Mouse (Mus musculus): ENCODE measurements around the gene Cap2.
A peak's percentile ranks its signal among the peaks of the same experiment; 100 is the strongest.

Cap2 gene

DNA sequence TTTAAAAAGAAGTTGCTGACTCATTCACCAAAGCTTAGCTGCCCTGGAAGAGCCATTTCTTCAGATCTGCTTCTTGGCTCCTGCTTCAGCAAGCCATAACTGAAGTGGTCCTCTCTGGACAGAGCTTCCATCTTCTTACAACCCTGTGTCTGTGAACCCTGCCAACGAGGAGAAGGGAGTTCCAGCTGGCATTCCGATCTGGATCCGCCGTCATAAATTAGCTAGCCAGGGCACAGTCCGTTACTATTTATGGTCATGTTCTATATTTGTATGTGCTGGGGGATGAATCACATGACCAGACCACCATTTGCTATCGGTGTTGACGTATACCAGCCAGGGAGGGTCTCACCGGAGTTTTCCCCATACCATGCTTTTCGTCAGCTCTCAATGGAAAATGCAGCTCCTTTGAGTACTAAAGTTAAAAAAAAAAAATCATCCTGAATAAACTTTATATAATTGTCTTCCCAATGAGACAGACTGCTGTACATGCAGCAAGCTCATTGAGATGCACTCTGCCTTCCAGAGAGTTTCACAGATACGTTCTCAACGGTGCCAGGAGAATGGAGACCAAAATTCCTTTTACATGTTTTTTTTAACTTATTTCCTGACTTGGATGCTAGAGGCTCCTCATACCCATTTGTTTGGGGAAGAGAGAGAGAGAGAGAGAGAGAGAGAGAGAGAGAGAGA, 70.5 kb downstream of the Cap2 start:
- DNase-seq: peak; percentile 61

DNA sequence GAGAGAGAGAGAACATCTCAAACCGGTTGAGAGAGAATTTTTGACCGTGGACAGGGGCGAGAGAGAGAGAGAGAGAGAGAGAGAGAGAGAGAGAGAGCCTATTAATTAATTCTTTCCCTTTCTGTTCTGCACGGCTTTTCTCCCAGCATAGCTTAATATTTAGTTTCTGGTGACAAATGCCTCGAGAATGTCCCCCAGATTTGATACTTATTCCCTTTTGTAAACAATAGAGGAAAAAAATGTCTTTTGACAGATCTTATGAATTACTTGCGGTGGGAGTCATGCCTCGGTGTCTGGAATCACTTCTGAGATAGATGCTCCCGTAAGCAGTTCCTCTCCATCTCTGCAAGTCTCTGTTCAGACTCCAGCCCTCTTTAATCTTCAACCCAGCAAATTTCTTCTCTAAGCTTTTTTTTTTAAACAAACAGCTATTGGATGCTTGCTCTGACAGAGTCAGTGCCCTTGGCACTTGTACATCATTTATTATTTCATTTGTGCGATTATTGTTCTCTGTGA, 71.1 kb downstream of the Cap2 start:
- no peak for DNase-seq

DNA sequence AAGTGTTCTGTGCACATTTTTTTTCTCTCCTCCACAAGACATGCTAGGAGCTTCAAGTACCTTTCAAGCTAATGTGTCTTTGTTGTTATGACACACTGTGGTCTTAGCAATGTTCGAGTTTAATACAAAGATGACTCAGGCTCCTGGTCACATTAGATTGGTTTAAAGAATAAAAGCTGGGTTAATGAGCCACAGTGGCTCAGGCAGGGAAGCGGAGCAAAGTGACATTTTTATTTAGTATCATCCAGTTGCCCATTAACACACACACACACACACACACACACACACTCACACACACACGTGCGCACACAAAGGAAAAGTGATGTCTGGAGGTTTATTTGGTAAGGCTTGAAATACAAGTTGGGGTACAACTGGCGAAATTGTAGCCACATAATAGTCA, 72.6 kb downstream of the Cap2 start:
- no peak for DNase-seq

DNA sequence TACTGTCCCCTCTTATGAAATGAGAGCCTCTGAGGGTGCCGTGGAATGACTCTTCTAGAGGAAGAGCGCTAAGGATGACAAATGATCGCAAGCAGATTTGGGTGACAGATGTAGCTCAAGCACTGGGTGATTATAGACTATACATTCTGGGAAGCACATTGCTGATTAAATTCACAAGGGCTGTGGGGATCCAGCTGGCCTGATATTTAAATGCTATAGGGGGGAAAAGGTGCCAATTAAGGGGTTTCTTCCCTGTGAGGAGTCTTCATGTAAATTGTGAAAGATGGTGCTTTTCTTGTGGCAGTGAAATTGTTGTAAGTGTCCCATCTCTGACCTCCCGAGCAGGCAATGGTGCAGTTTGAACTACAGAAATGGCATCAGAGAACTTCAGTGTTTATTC, 73.1 kb downstream of the Cap2 start:
- no peak for DNase-seq

DNA sequence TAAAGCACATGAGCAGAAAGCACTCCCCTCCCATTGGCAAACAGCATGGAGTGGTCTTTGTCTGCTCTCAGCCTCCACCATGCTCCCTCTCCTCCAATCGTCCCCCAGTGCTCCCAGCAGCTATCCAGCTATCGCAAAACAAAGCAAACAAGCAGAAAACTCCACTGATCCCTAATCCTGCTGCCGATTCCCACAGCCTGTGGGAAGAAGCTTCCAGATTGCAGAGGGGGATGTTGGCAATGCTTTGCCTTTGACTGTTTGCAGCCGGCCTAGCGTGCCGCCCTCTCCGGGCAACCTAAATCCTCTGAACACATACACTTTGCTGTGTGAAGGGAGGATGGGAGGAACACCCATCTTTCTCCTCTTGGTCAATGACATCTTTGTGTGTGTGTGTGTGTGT, 83.2 kb downstream of the Cap2 start:
- no peak for DNase-seq

DNA sequence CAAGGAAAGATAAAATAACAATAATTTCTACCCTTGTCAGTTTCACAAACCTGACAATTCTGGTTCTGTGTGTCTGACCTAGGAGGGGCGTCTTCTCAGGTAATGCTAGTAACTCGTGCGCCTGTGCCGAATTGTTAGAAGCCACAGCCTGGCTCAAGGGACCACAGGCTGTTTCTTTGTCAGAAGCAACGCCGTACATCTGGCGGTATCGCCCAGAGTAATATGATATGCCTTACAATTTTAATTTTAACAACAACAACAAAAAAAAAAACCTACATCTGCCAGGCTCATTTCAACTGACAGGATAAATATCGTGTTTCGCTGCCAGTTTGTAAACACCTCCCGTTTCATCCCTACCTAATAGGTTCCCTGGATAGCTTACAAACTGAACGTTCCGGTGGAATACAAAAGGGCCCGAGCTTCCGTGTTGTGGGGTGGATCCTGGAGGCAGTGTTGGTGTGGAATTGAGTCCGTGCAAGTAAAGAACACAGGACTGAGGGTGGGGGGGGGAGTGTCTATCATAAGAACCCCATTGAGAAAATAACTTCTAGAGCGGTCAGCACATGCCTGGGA, 86.2 kb downstream of the Cap2 start:
- DNase-seq: no peak

DNA sequence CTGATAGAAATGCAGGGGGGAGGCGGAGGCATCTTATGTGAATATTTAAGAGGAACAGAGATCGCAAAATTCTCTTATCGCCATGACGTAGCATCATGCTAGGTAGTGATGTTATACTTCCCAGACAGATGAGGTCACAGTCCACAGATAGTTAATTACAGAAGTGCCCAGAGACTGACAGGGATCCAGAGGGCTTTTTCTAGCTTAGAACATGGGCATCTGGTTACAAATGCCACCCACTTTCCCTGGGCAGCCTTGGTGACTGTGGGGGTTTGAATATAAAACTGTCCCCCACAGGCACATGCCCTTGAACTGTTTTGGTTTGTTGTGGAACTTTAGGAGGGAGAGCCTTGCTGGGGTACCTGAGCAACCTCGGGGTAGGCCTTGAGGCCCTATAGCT, 87.0 kb downstream of the Cap2 start:
- DNase-seq: no peak

DNA sequence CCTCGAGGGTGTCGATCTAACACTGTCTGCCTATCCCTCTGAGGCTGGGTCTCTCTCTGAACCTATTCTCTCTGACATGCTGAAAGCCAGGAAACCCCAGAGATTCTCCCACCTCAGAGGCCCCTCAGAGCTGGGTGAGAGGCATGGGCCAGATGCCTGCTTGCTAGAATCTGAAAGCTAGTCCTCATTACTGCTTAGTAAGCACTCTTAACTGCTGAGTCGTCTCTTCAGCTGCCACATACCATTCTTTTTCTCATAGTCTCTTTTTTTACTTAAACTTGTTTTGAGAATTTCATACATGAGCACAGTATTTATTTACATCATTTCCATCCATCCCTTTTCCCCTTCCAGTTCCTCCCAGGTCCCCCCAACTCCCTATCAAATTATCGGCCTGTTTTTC, 89.2 kb downstream of the Cap2 start:
- no peak for DNase-seq

DNA sequence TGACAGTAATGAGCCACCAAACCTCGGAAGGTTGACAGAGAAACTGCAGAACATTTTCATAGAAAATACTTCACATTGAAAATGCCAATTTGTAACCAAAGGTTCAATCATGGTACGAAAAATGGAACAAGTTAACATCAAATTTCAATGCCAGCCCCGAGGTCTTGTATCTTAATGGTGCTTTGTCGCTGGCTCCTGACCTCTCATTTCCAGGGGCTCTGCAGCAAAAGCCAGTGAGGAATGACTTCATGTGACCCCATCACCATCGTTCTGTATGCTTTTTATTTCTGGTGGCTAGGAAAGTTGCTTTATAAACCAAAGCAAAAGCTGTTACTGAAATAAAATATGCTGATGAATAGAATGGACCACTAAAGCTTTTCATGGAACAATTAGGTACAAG, 99.0 kb downstream of the Cap2 start:
- DNase-seq: no peak

DNA sequence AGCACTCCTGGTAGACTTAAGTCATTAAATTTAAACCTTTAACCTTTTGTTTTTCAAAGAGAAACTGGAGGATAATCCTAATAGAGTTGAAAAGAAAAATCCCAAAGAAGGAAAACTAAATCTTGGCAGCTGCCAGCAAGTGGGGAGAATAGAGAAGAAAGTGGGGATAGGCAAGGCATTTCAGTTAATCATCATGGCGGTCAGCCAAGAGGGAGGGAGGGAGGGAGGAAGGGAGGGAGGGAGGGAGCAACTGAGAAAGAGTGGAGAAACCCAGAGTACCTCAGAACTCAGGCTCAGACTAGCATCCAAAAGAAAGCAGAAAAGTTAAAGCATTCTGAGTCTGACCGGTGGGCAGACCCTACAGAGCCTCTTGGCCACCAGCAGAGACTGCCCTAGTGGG, 99.7 kb downstream of the Cap2 start:
- no peak for DNase-seq

DNA sequence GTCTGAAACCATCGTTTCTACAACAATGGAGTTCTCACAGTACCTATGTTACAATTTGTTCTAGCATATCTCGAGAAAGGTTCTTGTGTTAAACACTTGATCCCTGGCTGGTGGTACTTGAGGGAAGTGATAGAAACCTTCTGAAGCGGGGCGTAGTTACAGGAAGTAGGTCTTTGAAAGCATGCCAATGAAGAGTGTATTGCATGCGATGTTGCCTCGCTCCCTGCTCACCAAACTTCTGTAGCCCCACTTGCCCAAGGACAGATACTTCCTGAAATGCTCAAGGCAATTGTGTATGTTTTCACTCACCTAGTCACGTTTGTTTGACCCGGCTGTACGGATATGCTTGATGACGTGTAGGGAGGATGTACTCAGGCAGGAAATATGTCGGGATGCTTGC, 101.0 kb downstream of the Cap2 start:
- peak; percentile 33 for DNase-seq

DNA sequence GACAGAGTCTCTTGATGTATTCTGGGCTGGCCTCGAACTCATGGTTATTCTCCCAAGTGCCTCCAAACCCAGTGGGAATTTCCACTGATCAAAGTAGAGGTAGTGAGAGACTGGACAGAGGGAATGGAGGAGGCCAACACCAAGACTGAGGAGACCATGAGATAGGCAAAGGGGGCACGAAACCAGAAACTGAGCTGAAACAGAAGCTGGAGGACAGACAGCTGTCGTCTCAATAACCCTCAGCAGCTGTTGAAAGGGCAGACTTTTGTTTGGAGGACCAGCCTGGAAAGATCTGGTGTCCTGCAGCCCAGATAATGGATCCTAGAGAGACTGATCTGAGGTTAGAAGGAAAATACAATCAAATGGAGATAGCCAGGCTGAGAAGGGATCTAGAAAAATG, 109.4 kb downstream of the Cap2 start:
- DNase-seq: no peak

DNA sequence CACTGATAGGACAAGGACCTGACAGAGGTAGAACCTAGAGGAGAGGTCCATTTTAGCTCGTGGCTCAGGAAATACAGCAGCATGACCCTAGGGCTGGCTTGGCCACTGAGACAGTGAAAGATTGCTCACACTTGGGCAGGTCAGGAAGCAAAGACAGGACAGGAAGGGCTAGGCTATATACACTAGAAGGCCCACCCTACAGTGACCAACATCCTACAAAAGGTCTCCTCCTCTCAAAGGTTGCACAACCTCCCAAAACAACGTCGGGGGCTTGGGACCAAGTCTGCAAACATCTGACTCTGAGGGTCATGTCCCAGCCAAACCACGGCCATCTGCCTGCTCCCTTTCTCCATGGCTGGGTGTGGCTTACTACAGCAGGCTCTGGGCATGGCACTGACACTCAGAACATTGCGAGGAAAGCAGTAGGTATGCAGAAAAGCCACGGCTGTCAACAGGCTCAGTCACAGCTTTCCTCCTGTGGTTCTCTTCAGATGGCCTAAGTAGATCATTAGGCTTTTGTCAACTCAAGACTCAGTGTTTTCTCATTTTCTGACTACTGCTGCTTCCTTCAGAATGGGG, 112.1 kb downstream of the Cap2 start:
- DNase-seq: peak; percentile 10

DNA sequence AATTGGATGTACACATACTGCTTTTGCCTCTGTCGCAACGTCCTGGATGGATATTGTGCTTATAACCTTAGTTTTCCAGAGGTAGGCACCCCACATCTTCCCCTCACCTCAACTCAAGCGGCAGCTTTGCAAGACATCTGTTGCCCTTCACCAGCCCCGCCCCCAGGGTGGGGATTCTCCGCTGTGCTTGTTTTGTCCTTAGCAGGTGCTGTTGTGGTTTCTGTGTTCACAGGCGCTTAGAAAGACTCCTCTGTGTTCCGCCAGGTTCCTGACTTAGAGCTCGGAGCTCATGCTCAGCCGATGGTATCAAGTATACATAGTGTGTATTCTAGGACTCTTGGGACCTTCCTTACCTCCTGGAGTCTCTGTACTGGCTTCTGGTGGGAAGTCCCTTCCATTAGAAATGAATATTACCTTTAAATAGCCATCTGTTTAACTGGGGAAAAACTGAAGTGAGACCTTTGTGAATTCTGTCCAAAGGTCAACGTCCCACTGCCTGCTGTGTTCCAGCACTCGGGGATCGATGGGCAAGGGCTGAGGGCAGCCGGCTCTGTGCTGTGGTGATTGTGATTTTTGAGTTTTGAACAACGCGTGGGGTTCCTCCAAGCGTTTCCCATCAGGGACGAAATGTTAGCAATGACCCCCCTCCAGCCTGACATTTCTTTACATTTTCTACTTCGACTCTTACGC, 115.2 kb downstream of the Cap2 start:
- DNase-seq: peak; percentile 47

DNA sequence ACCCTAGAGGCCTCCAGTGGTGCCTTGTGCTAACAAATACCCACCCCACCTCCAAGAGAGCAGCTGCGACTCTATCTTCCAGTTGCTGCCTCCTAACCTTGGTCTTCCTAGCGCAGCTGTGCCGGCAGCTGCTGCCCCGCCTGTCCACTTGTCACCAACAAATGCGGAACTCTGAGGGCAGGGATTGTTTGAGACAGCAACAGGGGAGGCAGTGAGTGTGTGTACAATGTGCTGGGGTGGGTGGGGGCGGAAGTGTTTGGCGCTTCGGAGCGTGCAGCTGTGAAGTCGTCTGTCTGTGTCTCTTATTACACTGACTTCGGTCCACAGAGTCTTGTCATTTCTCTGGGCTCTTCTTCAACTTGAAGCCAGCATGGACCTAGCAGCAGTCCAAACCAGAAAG, 118.0 kb downstream of the Cap2 start:
- DNase-seq: peak; percentile 40

DNA sequence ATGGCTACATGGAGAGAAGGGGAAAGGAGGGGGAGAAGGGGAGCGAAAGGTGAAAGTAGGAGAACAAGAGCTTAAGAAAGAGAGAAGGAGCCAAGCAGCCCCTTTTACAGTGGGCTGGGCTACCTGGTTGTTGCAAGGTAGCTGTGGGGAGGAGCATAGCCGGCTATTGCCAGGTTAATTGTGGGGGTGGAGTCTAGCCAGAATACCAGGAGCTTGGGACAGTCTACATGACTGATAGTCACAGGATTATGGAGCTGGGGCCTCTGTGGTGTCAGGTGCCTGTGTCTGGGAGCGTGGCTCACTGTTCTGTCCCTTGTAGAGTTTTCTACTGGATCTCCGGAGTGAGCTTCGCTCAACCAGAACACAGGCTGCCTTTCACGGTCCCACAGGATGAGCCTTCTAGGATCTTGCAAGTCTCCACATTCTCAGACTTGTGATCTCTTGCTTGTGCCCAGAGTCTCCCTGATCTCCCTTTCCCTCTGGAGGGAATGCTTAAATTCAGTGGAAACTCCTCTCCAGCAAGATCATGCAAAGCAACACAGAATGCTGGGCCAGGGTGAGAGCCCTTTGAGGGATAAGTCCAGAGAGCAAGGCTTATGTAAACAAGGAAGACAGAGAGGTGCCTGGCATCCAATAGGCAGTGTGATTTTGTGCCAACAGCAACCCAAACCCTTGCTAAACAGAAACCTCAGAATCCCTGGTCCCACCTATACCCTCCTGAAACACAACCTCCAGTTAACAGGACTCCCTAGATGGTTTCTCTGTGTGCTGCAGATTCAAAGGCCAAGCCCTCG, 119.5 kb downstream of the Cap2 start:
- no peak for DNase-seq

DNA sequence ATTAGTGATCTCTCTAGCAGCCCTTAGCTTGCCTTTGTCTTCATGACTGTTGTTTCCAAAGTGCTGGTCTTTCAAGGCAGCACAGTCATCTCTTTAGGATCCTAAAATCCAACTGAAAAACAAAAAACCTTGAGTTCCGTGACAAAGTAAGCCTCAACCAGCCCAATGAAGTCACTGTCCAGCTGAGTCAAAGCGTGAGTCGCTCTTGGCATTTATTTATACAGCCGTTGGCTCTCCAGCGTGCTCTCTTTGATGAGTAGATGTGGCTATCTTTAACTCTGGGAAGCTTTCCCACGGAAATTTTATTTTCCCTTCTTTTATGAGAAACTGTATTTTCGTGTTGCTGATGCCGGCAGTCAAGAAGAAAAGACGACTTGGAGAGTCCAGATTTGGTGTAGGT, 125.0 kb downstream of the Cap2 start:
- no peak for DNase-seq

DNA sequence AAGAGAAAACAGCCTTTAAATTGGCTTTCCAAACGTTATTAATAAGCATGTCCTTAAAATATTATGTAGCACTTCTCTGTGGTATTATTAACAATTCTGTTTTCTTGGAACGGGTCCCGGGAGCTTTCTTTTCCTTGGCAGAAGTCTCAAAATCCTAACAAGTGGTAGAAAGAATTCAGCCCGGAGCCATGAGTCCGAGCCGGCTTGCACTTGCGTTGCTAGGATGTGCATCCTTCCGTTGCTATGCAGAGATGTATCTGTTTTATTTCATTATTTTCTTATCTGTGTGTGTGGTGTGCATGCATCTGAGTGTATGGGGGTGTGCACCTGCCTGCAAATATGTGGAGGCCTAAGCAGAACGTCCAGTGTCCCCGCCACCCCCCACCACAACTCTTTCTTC, 126.2 kb downstream of the Cap2 start:
- DNase-seq: peak; percentile 42

DNA sequence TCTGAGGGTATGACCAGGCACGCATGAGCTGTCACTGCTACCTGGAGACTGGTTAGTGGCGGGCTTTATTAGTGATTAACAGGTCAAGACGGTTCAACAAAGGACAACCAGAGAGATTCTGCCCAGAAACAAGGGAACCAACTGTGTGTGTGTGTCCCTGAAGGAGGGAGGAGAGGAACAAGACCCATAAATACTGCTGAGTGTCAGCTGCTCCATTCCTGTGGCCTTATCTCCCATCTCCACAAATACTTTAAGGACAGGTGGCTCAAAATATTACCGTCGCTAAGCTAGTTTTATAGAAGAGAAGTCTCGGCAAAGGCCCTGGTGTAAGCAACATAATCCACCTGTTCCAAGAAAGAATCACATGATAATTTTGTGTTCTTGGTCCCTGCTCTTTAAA, 127.7 kb downstream of the Cap2 start:
- no peak for DNase-seq

DNA sequence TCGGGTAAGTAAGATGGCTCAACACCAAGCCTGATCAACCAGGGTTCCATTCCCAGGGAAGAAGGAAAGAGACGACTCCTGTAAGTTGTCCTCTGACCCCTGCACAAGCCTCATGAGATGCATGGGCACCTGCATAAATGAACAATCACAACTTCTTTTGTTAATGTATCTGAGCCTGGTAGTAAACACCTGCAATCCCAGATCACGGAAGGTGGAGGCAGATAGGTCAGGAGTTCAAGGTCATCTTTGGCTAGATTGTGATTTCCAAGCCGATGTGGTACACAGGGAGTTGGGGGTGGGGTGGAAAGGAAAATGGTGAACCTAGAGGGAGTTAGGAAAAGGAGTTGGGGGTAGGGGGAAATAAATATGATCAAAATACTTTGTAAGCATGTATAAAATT, 131.1 kb downstream of the Cap2 start:
- DNase-seq: no peak

DNA sequence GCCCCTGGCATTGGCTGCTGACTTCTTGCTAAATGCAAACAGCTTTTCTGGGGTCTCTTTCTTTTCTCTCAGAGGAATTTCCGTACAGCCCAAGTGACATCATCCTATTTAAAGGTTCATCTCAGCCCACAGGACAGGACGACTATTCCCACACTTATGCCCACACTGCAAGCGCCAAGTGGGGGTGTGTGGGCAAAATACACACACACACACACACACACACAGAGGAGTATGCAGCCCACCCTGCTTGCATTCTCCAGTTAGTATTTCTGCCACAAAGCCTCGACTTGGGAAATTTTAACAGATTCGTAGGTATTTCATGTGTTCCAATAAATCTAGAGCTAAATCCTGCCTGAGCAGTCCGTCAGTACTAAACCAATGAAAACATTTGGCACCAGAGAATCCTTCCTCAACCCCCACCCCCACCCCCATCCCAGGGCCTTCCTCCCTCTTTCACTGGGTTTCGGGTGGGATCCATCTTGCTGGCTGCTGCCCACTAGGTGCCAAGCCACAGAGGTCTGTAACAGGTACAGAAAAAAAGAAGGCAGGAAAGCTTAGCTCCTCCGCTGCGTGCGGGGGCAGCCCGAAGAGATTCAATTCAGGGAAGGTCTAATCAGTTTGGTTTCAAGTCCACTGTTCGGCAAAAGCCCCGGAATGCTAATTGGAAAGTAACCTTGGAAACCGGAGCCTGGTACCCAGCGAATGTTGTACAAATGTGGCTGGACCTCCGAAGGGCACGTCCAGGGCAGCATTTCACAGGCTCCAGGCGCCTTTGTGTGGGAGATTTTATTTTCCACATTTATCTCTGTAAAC, 131.9 kb downstream of the Cap2 start:
- no peak for DNase-seq

DNA sequence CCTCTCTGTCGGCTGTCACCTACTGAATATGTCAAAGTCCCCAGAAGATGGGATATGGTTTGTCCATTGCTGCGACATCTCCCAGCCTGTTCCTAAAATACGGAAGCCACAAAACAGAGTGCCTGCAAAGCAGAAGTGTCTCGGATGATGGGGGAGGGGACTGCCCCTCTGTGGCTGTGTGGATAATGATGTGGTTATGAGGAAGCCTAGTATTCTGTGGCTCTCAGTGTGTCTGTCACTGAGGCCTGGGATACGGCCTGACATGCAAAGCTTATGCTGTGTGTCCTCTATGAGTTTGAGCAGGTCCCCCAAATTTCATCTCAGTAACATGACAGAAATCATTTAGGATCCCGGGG, 132.5 kb downstream of the Cap2 start:
- DNase-seq: peak; percentile 25

Measured in lung, postnatal 36 days (tissue).